Mouse (Mus musculus): ENCODE measurements around the gene Vmn2r95. TPM values are rescaled to one million over a fixed set of nuclear protein-coding genes. Genes with fewer than 3 reads are reported as not detected.

Gene Vmn2r95
- not detected for polyA plus RNA-seq (2014; fragmentation: Illumina TruSeq; extraction: RNeasy Lipid Tissue Mini Kit (QIAGEN cat#74804))

DNA sequence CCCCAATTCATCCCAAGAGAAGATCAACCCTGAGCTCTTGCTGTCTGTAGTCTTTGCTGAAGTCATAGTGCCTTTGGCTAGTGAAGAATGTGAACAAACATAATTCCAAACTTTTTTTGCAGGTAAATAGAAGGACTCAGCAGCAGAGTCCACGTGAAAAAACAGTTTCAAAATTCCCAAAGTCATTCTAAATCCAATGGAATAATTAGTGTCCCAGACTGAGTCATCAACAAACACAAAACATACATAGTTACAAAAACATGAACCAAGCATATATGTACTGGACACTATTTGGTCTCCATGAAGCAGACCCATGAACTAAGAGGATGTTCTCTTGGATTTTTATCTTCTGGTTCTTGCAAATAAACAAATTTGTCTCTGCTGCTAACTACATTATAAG, at the start of gene Vmn2r95:
TSS of gene Vmn2r95 (plus strand) at position 301 of the 400 bp plus-strand sequence.

Other genes with a start within 250 kb of the Vmn2r95 start
- gene Vmn2r94, start 146.3 kb upstream of the Vmn2r95 start, polyA plus RNA-seq (2014; fragmentation: Illumina TruSeq; extraction: RNeasy Lipid Tissue Mini Kit (QIAGEN cat#74804)), result not detected
- gene Vmn2r93, start 126.0 kb upstream of the Vmn2r95 start, polyA plus RNA-seq (2014; fragmentation: Illumina TruSeq; extraction: RNeasy Lipid Tissue Mini Kit (QIAGEN cat#74804)), result not detected
- gene Vmn2r96, start 149.1 kb downstream of the Vmn2r95 start, polyA plus RNA-seq (2014; fragmentation: Illumina TruSeq; extraction: RNeasy Lipid Tissue Mini Kit (QIAGEN cat#74804)), result not detected

Measured in ovary, adult 10 weeks (tissue).